Mouse (Mus musculus): ENCODE results near the gene Hist1h1t.
"Not testable (repeated sequence)": the region's sequence is repeated elsewhere in the genome, so short reads cannot be mapped to it uniquely, and the experiment has no call there.

Hist1h1t gene

DNA sequence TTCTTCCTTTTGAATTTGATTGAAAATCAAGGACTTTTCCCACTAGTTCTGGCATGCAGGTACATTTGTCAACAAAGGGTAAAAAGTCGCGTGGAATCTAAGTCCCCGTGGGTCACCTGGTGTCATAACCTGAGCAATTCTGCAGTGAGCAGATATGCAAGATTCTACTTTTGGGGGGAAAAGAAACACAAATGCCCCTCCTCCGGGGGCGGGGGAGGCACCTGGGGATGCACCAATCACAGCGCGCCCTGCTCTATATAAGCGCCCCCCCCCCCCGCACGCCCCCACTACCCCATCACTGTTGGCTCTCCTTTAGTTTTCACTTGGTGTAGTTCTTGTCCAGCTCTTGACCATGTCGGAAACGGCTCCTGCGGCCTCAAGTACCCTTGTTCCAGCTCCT is at the start of gene Hist1h1t:
TSS of gene Hist1h1t (plus strand) at position 301 of the 400 bp plus-strand sequence.
- no peak for DNase-seq

DNA sequence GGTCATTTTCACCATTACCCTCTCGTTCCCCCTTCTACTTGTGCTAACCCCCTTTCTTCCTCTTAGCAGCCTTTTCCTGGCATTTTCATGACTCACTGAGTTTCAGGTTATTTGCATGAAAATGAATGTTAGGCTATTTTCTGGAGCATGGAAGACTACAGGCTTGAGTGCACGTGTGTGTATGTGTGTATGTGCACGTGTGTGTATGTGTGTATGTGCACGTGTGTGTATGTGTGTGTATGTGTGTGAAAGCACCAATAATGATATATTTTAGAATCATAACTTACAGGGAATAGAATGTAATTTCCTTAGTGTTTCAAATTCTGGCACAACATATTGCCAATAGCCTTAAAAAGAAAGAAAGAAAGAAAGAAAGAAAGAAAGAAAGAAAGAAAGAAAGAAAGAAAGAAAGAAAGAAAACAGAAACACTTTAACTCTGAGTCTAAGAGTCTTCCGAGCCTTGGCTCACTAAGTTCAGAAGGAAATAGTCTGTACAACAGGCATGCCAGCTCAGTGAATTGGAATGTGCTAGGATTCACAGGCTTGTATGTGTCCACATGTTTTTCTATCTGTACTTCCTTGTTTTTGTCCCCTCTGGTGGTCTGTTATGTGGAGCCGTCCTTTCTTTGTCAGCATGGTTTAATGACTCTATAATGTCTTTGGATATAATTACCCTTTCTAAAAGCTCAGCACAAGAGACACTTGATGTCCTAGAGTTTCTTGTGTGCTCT is 35.8 kb upstream of the Hist1h1t start:
- no peak for DNase-seq

DNA sequence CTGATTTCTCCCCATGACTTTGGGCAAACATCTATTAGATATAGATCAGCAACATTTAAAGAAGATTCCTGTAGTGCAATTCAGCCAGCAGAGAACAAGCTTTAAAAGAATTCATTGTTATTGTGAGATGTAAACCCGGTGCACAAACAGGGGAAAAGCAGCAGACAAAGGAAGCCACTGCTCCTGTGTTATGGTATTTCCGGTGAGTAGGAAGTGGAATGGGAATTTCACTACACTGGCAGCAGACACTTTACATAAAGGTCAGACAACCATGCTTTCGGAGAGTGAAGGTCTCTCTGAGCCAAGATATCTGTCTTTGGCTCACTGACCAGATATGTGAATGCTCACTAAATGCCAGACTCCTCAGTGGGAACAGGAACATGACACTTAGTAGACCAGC is 33.1 kb upstream of the Hist1h1t start:
- no peak for DNase-seq

DNA sequence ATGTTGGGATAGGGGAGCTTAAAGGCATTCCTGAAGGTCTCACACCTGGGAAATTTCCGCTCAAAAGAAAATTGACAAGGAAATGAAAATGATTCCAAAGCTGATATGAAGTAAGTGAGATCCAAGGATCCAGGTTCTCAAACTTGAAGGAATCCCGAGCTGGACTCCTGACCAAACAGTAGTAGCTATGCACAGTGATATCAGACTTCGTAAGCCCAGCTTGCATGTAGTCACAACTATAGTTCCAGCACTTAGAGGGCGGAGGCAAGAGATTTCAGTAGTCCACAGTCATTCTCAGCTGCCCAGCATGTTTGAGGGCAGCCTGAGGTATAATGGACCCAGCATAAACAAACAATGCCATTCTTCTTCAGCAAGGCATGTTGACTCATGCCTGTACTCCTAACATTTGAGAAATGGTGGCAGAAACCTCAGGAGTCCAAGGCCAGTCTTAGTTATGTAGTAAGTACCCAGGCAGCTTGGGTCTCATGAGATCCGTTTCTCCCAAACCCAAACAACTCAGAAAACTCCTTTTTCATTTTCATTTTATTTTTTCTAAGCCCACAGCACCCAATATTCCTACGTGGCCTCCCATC is 13.5 kb upstream of the Hist1h1t start:
- no peak for DNase-seq

DNA sequence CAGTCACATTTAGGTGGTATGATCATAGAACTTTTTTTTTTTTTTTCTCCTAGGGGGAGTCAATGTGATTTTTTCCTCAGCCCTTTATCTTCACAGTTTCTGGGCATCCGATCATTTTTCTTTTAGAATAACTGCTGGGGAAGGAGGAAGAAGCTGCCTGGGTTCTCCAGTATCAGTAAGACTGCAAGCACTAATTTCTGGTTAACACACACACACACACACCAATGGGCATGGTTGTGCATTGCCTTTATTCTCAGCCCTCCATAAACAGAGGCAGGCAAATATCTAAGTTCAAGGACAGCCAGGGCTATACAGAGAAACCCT is 13.0 kb upstream of the Hist1h1t start:
- no peak for DNase-seq

DNA sequence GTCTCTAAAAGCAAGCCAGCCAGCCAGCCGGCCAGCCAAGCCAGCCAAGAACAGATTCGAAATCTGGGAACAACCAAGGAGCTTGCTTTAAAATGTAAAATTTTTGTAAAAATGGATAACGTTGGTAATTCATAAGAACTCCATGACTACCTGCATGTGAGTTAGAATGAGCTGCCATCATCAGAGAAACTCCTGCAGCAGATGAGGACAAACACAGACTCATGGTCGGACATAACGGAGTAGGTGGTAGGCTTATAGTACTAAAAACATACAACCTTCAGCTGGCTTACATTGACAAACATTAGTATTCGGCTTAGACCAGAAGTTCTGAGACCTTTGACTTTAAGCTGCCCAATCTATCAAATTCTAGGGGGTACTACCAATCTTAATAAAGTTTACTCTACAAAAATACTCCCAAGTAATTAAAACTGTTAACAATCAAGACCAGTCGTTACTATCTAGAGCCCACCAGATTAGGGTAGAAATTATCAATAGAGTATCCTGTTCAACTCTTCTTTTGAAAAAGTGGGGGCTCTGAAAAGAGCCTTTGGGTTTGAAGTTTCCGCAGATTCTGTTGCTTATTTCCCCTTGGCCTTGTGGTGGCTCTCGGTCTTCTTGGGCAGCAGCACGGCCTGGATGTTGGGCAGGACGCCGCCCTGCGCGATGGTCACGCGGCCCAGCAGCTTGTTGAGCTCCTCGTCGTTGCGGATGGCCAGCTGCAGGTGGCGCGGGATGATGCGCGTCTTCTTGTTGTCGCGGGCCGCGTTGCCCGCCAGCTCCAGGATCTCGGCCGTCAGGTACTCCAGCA is 12.5 kb upstream of the Hist1h1t start:
- not testable (repeated sequence) for DNase-seq

DNA sequence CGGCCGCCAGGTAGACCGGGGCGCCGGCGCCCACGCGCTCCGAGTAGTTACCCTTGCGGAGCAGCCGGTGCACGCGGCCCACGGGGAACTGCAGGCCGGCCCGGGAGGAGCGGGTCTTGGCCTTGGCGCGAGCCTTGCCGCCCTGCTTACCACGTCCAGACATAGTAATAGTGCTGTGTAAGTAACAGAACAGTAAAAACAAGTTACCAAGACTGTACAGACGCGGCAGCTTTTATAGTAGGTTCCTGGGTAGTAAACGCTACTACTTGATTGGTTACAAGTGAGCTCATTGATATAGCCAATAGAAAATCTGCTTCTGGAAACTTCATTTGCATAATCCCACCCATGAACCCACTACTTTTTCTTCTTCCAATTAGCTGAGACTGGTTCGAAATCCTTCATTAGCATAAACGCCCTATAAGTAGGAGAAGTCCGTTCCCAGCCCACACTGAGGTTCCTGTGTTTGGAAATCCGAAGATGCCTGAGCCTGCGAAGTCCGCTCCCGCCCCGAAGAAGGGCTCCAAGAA is 11.8 kb upstream of the Hist1h1t start, which contains the start of the genes Hist1h2ac and Hist1h2bc:
TSS of gene Hist1h2ac (minus strand) at position 194 of the 527 bp plus-strand sequence.
TSS of gene Hist1h2bc (plus strand) at position 445 of the 527 bp plus-strand sequence.
- DNase-seq: peak; percentile 64

DNA sequence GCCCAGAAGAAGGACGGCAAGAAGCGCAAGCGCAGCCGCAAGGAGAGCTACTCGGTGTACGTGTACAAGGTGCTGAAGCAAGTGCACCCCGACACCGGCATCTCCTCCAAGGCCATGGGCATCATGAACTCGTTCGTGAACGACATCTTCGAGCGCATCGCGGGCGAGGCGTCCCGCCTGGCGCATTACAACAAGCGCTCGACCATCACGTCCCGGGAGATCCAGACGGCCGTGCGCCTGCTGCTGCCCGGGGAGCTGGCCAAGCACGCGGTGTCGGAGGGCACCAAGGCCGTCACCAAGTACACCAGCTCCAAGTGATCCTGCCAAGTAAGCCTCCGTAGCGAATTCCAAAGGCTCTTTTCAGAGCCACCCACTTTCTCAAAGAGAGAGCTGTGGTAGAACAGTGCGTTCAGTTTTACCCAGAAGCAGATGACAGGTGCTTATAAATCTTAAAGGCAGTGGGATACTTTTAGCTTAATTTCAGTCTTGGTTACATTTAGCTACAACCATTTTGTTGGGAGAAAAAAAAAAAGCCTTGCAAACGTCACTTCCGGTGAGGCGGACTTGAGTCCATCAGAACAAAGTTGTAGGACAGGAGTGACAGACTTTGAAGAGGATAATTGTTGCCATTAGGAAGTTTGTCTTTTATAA is 11.2 kb upstream of the Hist1h1t start:
- not testable (repeated sequence) for DNase-seq

DNA sequence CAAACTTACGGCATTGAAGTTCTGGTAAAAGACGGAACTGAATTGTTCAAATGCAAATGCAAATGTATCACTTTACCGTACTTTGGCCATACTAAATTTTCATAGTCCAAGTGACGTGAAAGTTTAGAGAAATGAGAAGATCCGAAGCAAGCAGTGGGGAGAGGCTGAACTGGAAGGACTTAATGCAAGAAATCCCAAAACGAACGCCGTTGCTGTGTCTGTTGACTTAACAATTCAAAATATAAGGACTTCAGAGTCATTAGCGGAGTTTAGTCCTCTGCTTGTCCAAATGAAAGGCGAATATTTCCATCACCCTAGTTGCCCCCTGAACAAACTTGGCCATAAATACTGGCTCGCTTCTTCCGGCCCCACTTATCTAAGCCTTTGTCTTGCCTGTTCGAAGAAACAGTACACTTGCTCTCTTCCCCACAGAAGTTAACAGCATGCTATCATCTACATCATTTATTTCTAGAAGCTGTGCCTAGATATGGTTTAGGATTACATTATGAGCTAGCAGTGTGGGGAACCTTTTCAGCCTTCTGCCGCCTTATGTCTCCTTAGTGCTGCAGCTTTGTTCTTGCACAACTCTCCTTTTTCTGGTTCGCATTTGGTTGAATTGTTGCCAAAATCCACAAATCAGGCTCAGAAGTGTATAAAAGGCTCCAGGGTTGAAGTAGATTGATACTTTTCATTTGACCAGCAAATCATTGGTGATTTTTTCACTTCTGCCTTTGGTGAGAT is 10.3 kb upstream of the Hist1h1t start:
- no peak for DNase-seq

DNA sequence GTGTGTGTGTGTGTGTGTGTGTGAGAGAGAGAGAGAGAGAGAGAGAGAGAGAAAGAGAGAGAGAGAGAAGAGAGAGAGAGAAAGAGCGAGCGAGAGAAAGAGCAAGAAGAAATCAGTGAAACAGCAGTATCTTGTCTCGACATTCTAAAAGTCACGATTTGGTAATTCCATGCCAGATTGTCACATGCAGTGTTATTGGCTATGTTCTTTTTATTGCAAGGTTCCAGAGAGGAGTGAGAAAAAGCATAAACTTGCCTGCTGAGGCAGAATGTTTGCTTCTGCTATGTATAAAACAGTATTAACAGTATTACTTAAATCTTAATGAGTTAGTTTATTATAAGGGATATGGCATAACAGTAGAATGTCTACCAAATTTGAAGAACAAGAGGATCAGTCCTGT is 9.6 kb upstream of the Hist1h1t start:
- DNase-seq: no peak

DNA sequence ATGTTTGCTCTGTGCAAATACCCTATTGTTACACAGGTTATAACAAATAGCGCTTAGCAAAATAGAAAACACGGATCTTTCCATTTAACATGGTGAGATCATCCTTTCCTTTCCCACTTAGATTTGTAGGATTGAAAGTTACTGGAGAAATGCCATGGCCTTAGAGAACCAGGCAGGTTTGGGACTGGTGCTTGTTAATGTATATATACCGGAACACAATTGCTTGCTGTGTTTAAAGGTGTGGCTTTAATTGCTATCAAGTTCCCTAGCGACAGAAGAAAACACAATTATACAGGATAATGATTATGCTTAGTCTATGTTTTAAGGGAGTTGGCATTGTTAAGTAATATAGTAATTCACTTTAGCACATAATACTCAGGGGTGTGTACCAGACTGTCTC is 8.4 kb upstream of the Hist1h1t start:
- no peak for DNase-seq

DNA sequence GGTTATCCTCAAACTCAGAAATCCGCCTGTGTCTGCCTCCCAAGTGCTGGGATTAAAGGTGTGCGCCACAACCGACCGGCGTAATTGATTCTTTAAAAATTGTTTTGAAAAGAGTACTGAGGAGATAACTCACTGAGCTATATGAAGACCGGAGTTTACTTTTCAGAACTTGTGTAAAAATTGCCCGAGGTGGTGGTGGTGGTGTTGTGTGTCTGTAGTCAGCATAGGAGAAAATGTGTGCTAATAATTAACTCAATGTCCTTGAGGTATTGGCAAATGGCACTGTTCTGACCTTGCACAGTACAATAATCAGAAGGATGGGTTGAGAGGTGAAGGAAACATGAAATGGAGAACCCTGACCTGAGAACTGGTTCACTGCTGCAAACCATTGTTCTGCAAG is 7.7 kb upstream of the Hist1h1t start:
- no peak for DNase-seq

DNA sequence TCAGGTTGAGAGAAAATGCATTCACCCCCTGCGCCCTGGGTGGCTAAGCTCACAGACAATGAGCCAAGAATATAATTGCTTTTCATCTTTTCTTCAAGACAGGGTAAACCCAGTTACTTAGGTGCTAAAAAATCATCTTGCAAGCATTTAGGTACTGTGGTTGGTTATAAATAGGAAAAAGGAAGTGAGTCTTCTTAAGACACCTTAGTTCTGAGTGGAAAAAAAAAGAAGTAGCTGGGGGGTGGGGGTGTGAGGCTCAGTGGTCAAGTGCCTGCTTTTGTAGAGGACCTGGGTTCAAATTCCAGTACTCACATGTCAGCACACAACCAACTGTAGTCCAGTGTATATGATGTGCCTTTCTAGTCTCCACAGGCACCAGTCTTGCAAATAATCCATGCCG is 6.7 kb upstream of the Hist1h1t start:
- no peak for DNase-seq

DNA sequence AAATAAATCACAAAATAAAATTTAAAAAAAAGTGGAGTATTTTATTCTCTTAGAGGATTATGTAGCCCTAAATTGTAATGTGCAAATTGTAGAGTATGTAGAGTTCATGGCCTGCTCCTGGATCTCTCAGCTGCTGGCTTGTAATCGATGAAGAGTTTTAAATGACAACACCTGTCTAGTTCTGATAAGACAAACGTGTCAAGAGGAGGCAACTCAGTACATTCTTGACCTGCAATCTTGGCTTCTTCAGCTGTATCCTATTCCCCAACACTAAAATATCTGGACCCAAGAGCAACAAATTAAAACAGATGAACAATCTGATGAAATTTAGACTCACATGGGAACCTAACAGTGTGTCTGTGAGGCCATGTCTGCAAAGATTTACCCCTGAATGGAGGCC is 6.2 kb upstream of the Hist1h1t start:
- no peak for DNase-seq

DNA sequence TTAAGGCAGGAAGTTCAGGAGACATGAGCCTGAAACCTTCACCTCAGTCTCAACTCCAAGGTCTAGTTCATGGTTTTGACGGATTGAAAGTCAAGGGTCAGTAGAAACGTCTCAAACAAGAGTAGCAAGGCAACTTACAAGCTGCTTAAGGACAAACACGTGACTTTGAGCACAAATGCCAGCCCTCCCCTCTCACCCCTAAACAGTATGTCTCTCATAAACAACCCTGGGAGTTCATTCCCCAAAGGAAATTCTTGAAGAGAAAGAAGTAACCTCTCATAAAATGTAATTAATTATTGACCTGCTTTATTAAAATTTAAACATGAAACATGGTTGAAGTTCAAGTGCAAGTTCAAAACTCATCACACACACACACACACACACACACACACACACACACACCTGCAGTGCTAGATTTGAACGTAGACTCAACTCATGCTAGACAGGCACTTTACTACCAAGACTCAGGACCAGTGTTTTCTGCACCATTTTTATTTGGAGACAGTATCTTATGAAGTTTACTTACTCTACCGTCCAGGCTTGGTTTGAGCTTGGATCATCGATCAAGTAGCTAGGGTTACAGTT is 1.7 kb upstream of the Hist1h1t start:
- no peak for DNase-seq

DNA sequence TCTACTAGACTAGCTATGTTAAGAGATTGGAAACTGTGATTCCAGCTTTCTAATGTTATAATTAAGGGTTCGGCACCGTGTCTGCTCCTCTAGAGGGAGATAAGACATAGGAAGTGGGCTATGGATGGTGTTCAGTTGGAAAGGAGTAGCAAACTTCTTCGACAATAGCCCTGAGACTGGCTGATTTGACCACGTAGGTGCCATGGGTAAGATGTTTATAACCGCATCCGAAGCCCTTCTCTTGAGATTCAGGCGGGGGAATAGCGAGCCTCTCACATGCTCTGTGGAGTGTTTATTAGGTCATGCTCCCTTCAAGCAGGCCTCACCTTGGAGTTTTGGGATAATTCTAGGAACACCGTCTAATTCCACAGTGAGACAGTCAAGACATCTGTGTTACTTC is 658 bp upstream of the Hist1h1t start:
- no peak for DNase-seq

DNA sequence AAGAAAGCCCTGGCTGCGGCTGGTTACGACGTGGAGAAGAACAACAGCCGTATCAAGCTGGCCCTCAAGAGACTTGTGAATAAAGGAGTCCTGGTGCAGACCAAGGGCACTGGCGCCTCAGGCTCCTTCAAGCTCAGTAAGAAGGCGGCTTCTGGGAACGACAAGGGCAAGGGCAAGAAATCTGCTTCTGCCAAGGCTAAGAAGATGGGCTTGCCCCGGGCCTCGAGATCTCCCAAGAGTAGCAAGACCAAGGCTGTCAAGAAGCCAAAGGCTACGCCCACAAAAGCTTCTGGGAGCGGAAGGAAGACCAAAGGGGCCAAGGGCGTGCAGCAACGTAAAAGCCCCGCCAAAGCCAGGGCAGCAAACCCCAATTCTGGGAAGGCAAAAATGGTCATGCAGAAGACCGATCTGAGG is 454 bp downstream of the Hist1h1t start:
- no peak for DNase-seq

DNA sequence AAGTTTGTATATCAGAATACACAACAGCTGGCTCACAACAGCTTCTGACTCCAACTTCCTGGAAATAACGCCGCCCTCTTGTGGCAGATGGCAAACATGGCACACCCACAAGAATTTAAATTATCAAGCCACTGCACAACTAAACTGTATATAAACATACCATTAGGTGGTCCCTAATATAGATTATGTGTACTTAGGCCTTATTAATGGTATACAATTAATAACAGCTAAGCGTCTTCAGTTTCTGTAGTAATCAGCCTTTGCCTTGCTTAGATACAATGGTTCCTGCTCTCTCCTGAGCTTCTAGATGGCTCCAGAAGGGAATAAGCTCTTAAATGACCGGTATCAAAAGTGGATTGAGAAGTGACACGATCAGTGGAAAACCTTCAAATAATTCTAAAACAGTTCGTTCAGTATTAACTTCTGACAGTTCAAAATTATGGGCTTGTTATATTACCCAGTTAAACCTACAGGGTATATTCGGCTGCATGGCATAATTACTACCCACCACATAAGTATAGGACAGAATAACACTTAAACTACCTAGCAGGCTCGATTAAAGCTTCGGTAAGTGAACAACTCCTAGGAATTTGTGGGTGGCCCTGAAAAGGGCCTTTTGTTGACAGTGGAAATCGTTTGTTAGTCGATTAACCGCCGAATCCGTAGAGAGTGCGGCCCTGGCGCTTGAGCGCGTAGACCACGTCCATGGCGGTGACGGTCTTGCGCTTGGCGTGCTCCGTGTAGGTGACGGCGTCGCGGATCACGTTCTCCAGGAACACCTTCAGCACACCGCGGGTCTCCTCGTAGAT is 2.1 kb downstream of the Hist1h1t start:
- peak; percentile 44 for DNase-seq

DNA sequence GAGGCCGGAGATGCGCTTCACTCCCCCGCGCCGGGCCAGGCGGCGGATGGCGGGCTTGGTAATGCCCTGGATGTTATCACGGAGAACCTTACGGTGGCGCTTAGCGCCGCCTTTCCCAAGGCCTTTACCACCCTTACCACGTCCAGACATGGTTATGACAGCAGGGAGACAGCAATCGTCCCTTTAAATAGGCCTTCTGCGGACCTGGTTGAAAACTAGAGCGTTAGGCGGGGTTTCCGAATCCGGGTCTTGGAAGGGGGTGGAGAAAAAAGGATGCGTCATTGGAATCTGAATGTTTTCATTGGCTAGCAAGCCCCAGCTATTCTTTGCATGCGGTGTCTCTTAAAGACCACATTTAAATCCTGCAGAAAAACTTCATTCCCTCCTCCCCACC is 2.7 kb downstream of the Hist1h1t start, which contains the start of gene Hist1h4c:
TSS of gene Hist1h4c (minus strand) at position 155 of the 394 bp plus-strand sequence.
- peak; percentile 92 for DNase-seq

DNA sequence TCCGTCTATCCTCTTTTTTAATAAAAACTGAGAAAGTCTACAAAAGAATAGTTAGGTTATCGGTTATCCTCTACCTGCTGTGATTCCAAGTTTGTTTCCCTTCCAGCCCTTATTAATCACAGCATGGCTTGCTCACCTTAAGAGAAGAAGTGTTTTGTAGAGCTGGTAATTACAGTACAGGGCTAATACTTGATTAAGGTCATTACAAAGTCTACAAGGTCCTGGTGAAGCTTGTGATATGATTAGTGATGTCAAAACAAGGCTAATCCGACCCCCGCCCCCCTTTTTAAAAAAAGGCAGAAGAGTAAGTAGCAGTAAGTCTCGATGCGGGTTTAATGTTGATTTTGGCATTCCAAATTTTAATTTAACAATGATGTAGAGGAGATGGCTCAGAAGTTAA is 3.4 kb downstream of the Hist1h1t start:
- DNase-seq: no peak

DNA sequence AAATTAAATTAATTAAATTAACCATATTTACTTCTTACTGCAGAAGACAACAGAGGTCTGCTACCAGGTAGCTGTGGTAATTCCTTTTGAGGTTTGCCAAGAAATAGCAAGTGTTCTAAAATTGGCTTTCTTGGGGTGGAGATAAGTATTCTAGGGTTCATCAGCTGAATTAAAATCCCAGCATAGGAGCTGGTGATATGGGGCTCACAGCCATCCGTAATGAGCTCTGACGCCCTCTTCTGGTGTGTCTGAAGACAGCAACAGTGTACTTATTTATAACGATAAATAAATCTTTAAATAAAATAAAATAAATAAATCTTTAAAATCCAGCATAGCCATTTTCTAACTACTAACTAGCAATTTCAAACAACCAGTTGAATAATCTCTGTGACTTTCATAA is 4.2 kb downstream of the Hist1h1t start:
- DNase-seq: no peak
